Mouse (Mus musculus) G1E (cell line): ENCODE measurements around the gene Nfs1.

ENCODE experiments used
- CTCF ChIP-seq: IDR thresholded peaks from 2 replicates; pipeline ENCODE4 v1.5.1; 2012; ENCODE audit warnings: low read depth, low read length, inconsistent platforms, mixed read lengths
- GATA1 ChIP-seq: IDR thresholded peaks from 2 replicates; pipeline ENCODE4 v1.6.1; 2012; ENCODE audit warnings: borderline replicate concordance, low read length, inconsistent platforms, mixed read lengths
- POLR2AphosphoS5 ChIP-seq: IDR thresholded peaks from 2 replicates; pipeline ENCODE4 v1.6.1; 2012; ENCODE audit warnings: low read depth, low read length, inconsistent platforms; ENCODE audit not compliant: insufficient replicate concordance
- TAL1 ChIP-seq: conservative IDR thresholded peaks from 2 replicates; pipeline ENCODE4 v1.6.1; 2012; ENCODE audit warnings: low read depth, low read length, inconsistent platforms, mixed read lengths

- TF ChIP-seq POLR2AphosphoS5 (no peak), CTCF (no peak), TAL1 (no peak), GATA1 (no peak)
Observed at GRCm38 (mm10) chr2:156151538-156151937, 7.6 kb upstream of the Nfs1 start.
